Mouse (Mus musculus): ENCODE measurements at regions not wholly inside any gene's neighbourhood (a gene's known extent, or its start where the extent isn't known, plus 50 kb on each side); places are given as distances from the start of the nearest gene placed in this dataset.
A peak's percentile ranks its signal among the peaks of the same experiment; 100 is the strongest.
"Not testable (repeated sequence)": the region's sequence is repeated elsewhere in the genome, so short reads cannot be mapped to it uniquely, and the experiment has no call there.

GRCm38 (mm10) chr15:89730320-89730719 is 111.3 kb downstream of the Syt10 start:
- no peak overlapping the region for H3K9ac ChIP-seq (ENCODE audit: low read depth, low read length)
- WGBS, result 40% methylated on average over 6 of the region's 6 CpGs
- no peak overlapping the region for H3K4me2 ChIP-seq (replicated peaks; ENCODE audit: low read depth, low read length)
- no peak overlapping the region for H3K4me3 ChIP-seq (ENCODE audit: low read length)
- no peak overlapping the region for H3K27ac ChIP-seq (ENCODE audit: low read depth, low read length)
- H3K27me3 ChIP-seq (ENCODE audit: control insufficient read depth, insufficient read depth, low read length), result no peaks in the 10 kb centered on the region
- H3K4me1 ChIP-seq (ENCODE audit: control insufficient read depth, insufficient read depth, low read length), result no peaks in the 10 kb centered on the region
- H3K36me3 ChIP-seq (ENCODE audit: control insufficient read depth, insufficient read depth, low read length), result no peaks in the 10 kb centered on the region
- ATAC-seq (ENCODE audit: low FRiP score, low TSS enrichment), result peak; percentile 77
- H3K9me3 ChIP-seq (ENCODE audit: control insufficient read depth, low read length), result no peaks in the 10 kb centered on the region

GRCm38 (mm10) chr15:89724356-89724755 is 117.3 kb downstream of the Syt10 start:
- no peak for ATAC-seq (ENCODE audit: low FRiP score, low TSS enrichment)
- no peaks in the 10 kb centered on the region for H3K4me1 ChIP-seq (ENCODE audit: control insufficient read depth, insufficient read depth, low read length)
- H3K27me3 ChIP-seq (ENCODE audit: control insufficient read depth, insufficient read depth, low read length), result no peaks in the 10 kb centered on the region
- WGBS, result 54% methylated on average over 12 of the region's 12 CpGs
- no peak overlapping the region for H3K27ac ChIP-seq (ENCODE audit: low read depth, low read length)
- no peak overlapping the region for H3K9ac ChIP-seq (ENCODE audit: low read depth, low read length)
- no peak overlapping the region for H3K4me2 ChIP-seq (replicated peaks; ENCODE audit: low read depth, low read length)
- no peaks in the 10 kb centered on the region for H3K9me3 ChIP-seq (ENCODE audit: control insufficient read depth, low read length)
- no peak overlapping the region for H3K4me3 ChIP-seq (ENCODE audit: low read length)
- H3K36me3 ChIP-seq (ENCODE audit: control insufficient read depth, insufficient read depth, low read length), result no peaks in the 10 kb centered on the region

- Histone ChIP-seq H3K4me2 (replicated peaks; ENCODE audit: low read depth, low read length) (no peak overlapping the region), H3K27ac (ENCODE audit: low read depth, low read length) (no peak overlapping the region), H3K4me1 (ENCODE audit: control insufficient read depth, insufficient read depth, low read length) (no peaks in the 10 kb centered on the region), H3K9ac (ENCODE audit: low read depth, low read length) (no peak overlapping the region), H3K27me3 (ENCODE audit: control insufficient read depth, insufficient read depth, low read length) (no peaks in the 10 kb centered on the region), H3K9me3 (ENCODE audit: control insufficient read depth, low read length) (peaks cover 6% of the 10 kb centered on the region; the same call in 1 of the 2 replicates), H3K4me3 (ENCODE audit: low read length) (no peak overlapping the region), H3K36me3 (ENCODE audit: control insufficient read depth, insufficient read depth, low read length) (no peaks in the 10 kb centered on the region)
- ATAC-seq (ENCODE audit: low FRiP score, low TSS enrichment), result no peak
- 55% methylated on average over 2 of the region's 2 CpGs for WGBS
Measured at GRCm38 (mm10) chr15:89697221-89697620, 105.5 kb upstream of the Rabl2 start.

- H3K36me3 ChIP-seq (ENCODE audit: control insufficient read depth, insufficient read depth, low read length), result no peaks in the 10 kb centered on the region
- H3K27me3 ChIP-seq (ENCODE audit: control insufficient read depth, insufficient read depth, low read length), result no peaks in the 10 kb centered on the region
- no peaks in the 10 kb centered on the region for H3K9me3 ChIP-seq (ENCODE audit: control insufficient read depth, low read length)
- ATAC-seq (ENCODE audit: low FRiP score, low TSS enrichment), result no peak
- no peak overlapping the region for H3K4me2 ChIP-seq (replicated peaks; ENCODE audit: low read depth, low read length)
- H3K27ac ChIP-seq (ENCODE audit: low read depth, low read length), result no peak overlapping the region
- no peak overlapping the region for H3K4me3 ChIP-seq (ENCODE audit: low read length)
- H3K9ac ChIP-seq (ENCODE audit: low read depth, low read length), result no peak overlapping the region
- no peaks in the 10 kb centered on the region for H3K4me1 ChIP-seq (ENCODE audit: control insufficient read depth, insufficient read depth, low read length)
Measured at GRCm38 (mm10) chr15:89676366-89676765, 84.6 kb upstream of the Rabl2 start.

- not testable (repeated sequence) for H3K9ac ChIP-seq (ENCODE audit: low read depth, low read length); H3K27me3 ChIP-seq (ENCODE audit: control insufficient read depth, insufficient read depth, low read length); H3K4me3 ChIP-seq (ENCODE audit: low read length); ATAC-seq (ENCODE audit: low FRiP score, low TSS enrichment); H3K36me3 ChIP-seq (ENCODE audit: control insufficient read depth, insufficient read depth, low read length); H3K4me2 ChIP-seq (replicated peaks; ENCODE audit: low read depth, low read length); H3K4me1 ChIP-seq (ENCODE audit: control insufficient read depth, insufficient read depth, low read length); H3K9me3 ChIP-seq (ENCODE audit: control insufficient read depth, low read length); H3K27ac ChIP-seq (ENCODE audit: low read depth, low read length)
- WGBS, result 94% methylated on average over 1 of the region's 1 CpGs
Measured at GRCm38 (mm10) chr15:89656558-89656957, 64.8 kb upstream of the Rabl2 start.
